Mouse (Mus musculus) cortical plate, adult 2 months (tissue): ENCODE data around the gene Mybl2.

Source experiments
- CTCF ChIP-seq: fragments of 200-500 bp; IDR thresholded peaks from 2 replicates; pipeline ENCODE4 v1.5.1; 2011; ENCODE audit warnings: mild to moderate bottlenecking, control low read depth, low read length; ENCODE audit not compliant: insufficient read depth; ENCODE audit errors: extremely low read depth
- POLR2A ChIP-seq: fragments of 200-500 bp; IDR thresholded peaks from 2 replicates; pipeline ENCODE4 v1.6.1; 2011; ENCODE audit warnings: mild to moderate bottlenecking, low read length, control low read depth; ENCODE audit not compliant: insufficient read depth; ENCODE audit errors: extremely low read depth

GRCm38 (mm10) chr2:163110706-163111105, 56.2 kb downstream of the Mybl2 start:
- TF ChIP-seq CTCF (no peak), POLR2A (no peak)
